ENCODE assay signal across 29 mouse cellular contexts in genomic region chr4:115953559-115953958, GRCm38 (mm10). TPM values are rescaled to one million over a fixed set of nuclear protein-coding genes. Genes with fewer than 3 reads are reported as not detected.
DNase-seq lines count a peak whose midpoint lies in the region; ATAC-seq lines count a peak whose summit lies in the region.
"Had no signal": no experiment of that assay in that cellular context is flagged by ENCODE, and none has a peak within 500 bp of the region (broad histone marks: within the 10 kb centered on the region; RNA-seq: fewer than 3 reads in every experiment).

No protein-coding gene starts in this region.

- H3K4me2 ChIP-seq in midbrain, embryonic 13.5 days (replicated peaks), result no peak overlapping the region
- H3K4me2 ChIP-seq in kidney, embryonic 14.5 days (replicated peaks; ENCODE audit: low read depth, low read length), result no peak overlapping the region
- H3K4me2 ChIP-seq in forebrain, embryonic 12.5 days, result no peak overlapping the region
- H3K4me2 ChIP-seq: embryonic facial prominence, embryonic 15.5 days; heart, embryonic 11.5 days; hindbrain, embryonic 13.5 days; neural tube, embryonic 13.5 days had no signal

- H3K4me3 ChIP-seq in midbrain, embryonic 10.5 days, result peak overlapping the region; percentile 17; the same call in 1 of the 2 replicates
- H3K4me3 ChIP-seq in midbrain, embryonic 13.5 days (replicated peaks), result no peak overlapping the region
- no peak overlapping the region for H3K4me3 ChIP-seq in kidney, embryonic 14.5 days (ENCODE audit: low read length)
- no peak overlapping the region for H3K4me3 ChIP-seq in forebrain, embryonic 12.5 days (replicated peaks)
- H3K4me3 ChIP-seq: embryonic facial prominence, embryonic 10.5 days; embryonic facial prominence, embryonic 15.5 days; hindbrain, embryonic 13.5 days; neural tube, embryonic 13.5 days had no signal

- peak overlapping the region; percentile 57 for H3K27ac ChIP-seq in midbrain, embryonic 10.5 days (replicated peaks)
- H3K27ac ChIP-seq in midbrain, embryonic 13.5 days, result no peak overlapping the region
- no peak overlapping the region for H3K27ac ChIP-seq in kidney, embryonic 14.5 days (ENCODE audit: low read depth, low read length)
- no peak overlapping the region for H3K27ac ChIP-seq in forebrain, embryonic 12.5 days
- H3K27ac ChIP-seq: embryonic facial prominence, embryonic 10.5 days; embryonic facial prominence, embryonic 15.5 days; hindbrain, embryonic 13.5 days; liver, embryonic 14.5 days; macrophage; neural tube, embryonic 13.5 days had no signal

- peaks cover 100% of the 10 kb centered on the region for H3K27me3 ChIP-seq in midbrain, embryonic 10.5 days (ENCODE audit: low read depth, poor library complexity, severe bottlenecking)
- H3K27me3 ChIP-seq in midbrain, embryonic 13.5 days, result peaks cover 94% of the 10 kb centered on the region
- peaks cover 95% of the 10 kb centered on the region for H3K27me3 ChIP-seq in kidney, embryonic 14.5 days (ENCODE audit: control insufficient read depth, insufficient read depth, low read length)
- peaks cover 99% of the 10 kb centered on the region for H3K27me3 ChIP-seq in forebrain, embryonic 12.5 days

- 31% methylated on average over 5 of the region's 5 CpGs for WGBS in midbrain, embryonic 10.5 days
- 34% methylated on average over 5 of the region's 5 CpGs for WGBS in midbrain, embryonic 13.5 days
- WGBS in kidney, embryonic 14.5 days, result 30% methylated on average over 5 of the region's 5 CpGs
- 32% methylated on average over 5 of the region's 5 CpGs for WGBS in forebrain, embryonic 12.5 days

- no peak for ATAC-seq in midbrain, embryonic 13.5 days
- ATAC-seq in kidney, embryonic 14.5 days (ENCODE audit: low FRiP score, low TSS enrichment), result peak; percentile 18; the same call in 1 of the 2 replicates
- ATAC-seq in monocyte, adult 5-6 weeks (replicated peaks; ENCODE audit: insufficient number of reproducible peaks, low FRiP score, low TSS enrichment, poor library complexity, severe bottlenecking), result no peak
- ATAC-seq in forebrain, embryonic 12.5 days (ENCODE audit: low FRiP score), result no peak
- ATAC-seq: forebrain, embryonic 14.5 days had no signal

- no peaks in the 10 kb centered on the region for H3K36me3 ChIP-seq in midbrain, embryonic 10.5 days
- H3K36me3 ChIP-seq in midbrain, embryonic 13.5 days, result no peaks in the 10 kb centered on the region
- no peaks in the 10 kb centered on the region for H3K36me3 ChIP-seq in kidney, embryonic 14.5 days (ENCODE audit: control insufficient read depth, insufficient read depth, low read length)
- no peaks in the 10 kb centered on the region for H3K36me3 ChIP-seq in forebrain, embryonic 12.5 days (replicated peaks)
- H3K36me3 ChIP-seq: embryonic facial prominence, embryonic 10.5 days; embryonic facial prominence, embryonic 15.5 days; hindbrain, embryonic 13.5 days; neural tube, embryonic 13.5 days had no signal

- no peak for DNase-seq in midbrain, embryonic 10.5 days (ENCODE audit: low spot score)
- DNase-seq in kidney, postnatal 10 days, result peak; percentile 24
- DNase-seq: gastrocnemius, postnatal 25 days; liver had no signal

- H3K9ac ChIP-seq in midbrain, embryonic 13.5 days (replicated peaks), result no peak overlapping the region
- no peak overlapping the region for H3K9ac ChIP-seq in kidney, embryonic 14.5 days (ENCODE audit: low read depth, low read length)
- no peak overlapping the region for H3K9ac ChIP-seq in forebrain, embryonic 12.5 days
- H3K9ac ChIP-seq: embryonic facial prominence, embryonic 15.5 days; hindbrain, embryonic 13.5 days; liver, embryonic 14.5 days; neural tube, embryonic 13.5 days had no signal

- H3K9me3 ChIP-seq in midbrain, embryonic 10.5 days (replicated peaks), result no peaks in the 10 kb centered on the region
- H3K9me3 ChIP-seq in midbrain, embryonic 13.5 days, result no peaks in the 10 kb centered on the region
- no peaks in the 10 kb centered on the region for H3K9me3 ChIP-seq in kidney, embryonic 14.5 days (ENCODE audit: control insufficient read depth, low read length)
- H3K9me3 ChIP-seq in forebrain, embryonic 12.5 days, result no peaks in the 10 kb centered on the region
- H3K9me3 ChIP-seq: embryonic facial prominence, embryonic 10.5 days; embryonic facial prominence, embryonic 15.5 days; hindbrain, embryonic 13.5 days; neural tube, embryonic 13.5 days had no signal

- H3K4me1 ChIP-seq in midbrain, embryonic 10.5 days, result peaks cover 83% of the 10 kb centered on the region
- H3K4me1 ChIP-seq in midbrain, embryonic 13.5 days (replicated peaks), result peaks cover 26% of the 10 kb centered on the region
- H3K4me1 ChIP-seq in kidney, embryonic 14.5 days (ENCODE audit: control insufficient read depth, insufficient read depth, low read length), result 0 out of 2 replicates have a peak, but pooled peaks cover 3% of the 10 kb centered on the region
- H3K4me1 ChIP-seq in forebrain, embryonic 12.5 days, result peaks cover 26% of the 10 kb centered on the region

RNA-seq across cellular contexts. Expression of gene Dmbx1, which starts 13.8 kb away (rescaled TPM):
- 38.5 and 39.4 TPM in 2 replicates for polyA plus RNA-seq in midbrain, embryonic 10.5 days (2016; fragmentation: Nextera tagmentation; extraction: Ambion mirVana)
- 10.9 and 11.7 TPM in 2 replicates for polyA plus RNA-seq in midbrain, embryonic 13.5 days (2015; fragmentation: Nextera tagmentation; extraction: Ambion mirVana)
- polyA plus RNA-seq in kidney, embryonic 14.5 days (2014; fragmentation: Nextera tagmentation; extraction: Ambion mirVana), result not detected in 2 replicates
- not detected in 3 replicates for total RNA-seq in monocyte, adult 5-6 weeks (2017)
- polyA plus RNA-seq in forebrain, embryonic 12.5 days (2016; fragmentation: Nextera tagmentation; extraction: Ambion mirVana), result 0.51 and 0.87 TPM in 2 replicates
- total RNA-seq: adrenal gland, adult 2 months; adrenal gland, postnatal 36 days; CH12.LX; gastrocnemius, adult 18-20 months; gastrocnemius, postnatal 25 days; heart, adult 18-20 months; heart, postnatal 36 days; layer of hippocampus, postnatal 36 days; megakaryocyte-erythroid progenitor cell, adult 5-6 weeks had no signal
- polyA plus RNA-seq: activated CD4-positive, CD25-positive, alpha-beta regulatory T cell, adult 4 months; adrenal gland, adult 2 months; heart, embryonic 11.5 days; heart, embryonic 16.5 days; liver, embryonic 14.5 days; lung, adult 2 months; macrophage; small intestine, adult 2 months; stomach, embryonic 14.5 days had no signal
